Mouse (Mus musculus) left cerebral cortex, adult 11 months (tissue): ENCODE measurements around the gene Gramd1a.

Source experiments
- DNase-seq: peaks from one replicate; pipeline ENCODE4 v3.0.0; 2022; ENCODE audit warnings: low spot score

Gene Gramd1a

DNA sequence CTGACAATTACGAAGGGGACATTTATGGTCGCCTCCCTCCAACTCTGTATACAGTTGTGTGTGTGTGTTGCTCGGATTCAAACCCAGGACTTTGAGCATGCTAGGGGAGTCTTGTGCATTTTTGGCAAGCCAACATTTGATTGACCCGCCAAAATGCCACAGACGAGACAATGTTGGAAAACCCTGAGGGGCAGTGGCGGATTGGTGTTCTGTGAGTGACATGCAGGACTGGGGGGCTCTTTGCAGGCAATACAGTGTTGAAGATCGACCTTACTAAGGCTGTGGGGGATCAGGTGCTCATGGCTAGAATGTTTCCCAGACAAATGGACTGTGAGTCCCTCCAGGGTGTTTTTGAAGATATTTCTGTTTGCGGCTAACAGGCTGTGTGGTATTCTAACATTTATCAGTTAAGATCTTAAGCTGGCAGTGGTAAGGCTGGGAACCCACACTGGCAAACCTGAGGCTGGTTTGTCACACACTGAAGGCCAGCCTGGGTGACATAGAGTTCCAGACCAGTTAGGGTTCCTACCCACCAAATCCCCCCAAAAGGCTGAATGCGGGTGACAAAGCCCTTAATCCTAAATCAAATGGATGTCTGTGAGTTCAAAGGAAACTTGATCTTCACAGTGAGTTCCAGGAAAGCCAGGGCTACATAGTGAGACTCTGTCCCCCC is 58.7 kb downstream of the Gramd1a start:
- no peak for DNase-seq

GRCm38 (mm10) chr7:31094774-31095501 is 60.8 kb downstream of the Gramd1a start:
- no peak for DNase-seq

- DNase-seq, result no peak
Observed at GRCm38 (mm10) chr7:31089721-31090120, 66.0 kb downstream of the Gramd1a start.

DNA sequence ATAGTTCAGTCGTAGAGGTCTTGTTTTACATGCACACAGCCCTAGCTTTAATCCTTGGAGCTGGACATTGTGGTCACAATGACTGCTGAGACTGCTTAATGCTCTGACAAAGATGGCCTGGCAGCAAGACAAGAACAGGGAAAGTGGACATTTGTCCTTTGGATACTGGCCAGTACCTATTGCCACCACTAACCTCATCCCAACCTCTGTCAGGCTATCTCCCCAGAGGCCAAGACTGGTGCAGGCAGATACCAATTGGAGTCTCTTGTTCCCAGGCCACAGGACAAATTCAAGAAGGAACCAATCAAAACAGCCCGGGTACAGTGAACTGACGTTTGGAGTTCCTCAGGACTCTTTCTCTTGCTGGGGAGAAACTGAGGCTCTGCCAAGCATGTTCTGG is 67.5 kb downstream of the Gramd1a start:
- no peak for DNase-seq

DNA sequence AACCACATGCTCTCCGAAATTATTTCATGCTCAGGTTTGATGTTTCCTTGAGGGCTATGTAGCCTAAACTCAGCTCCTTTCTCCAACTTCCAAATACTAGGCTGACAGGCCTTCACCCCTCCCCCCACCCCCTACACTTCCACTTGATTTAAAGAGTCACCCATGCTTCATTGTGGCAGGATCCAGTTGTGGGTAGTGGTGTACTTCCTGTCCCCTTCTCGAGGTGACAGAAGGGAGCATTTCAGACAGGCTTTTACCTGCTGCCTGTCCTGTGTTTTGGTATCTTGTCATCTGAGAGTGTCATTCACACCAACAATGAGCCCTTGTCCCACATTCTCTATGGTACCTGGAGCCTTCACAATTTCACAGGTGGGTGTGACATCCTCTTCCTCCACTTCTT is 68.4 kb downstream of the Gramd1a start:
- DNase-seq, result no peak

- no peak for DNase-seq
Observed at GRCm38 (mm10) chr7:31086175-31086755, 69.4 kb downstream of the Gramd1a start.

GRCm38 (mm10) chr7:31085171-31085570 is 70.5 kb downstream of the Gramd1a start:
- DNase-seq, result no peak

GRCm38 (mm10) chr7:31084140-31084539 is 71.6 kb downstream of the Gramd1a start:
- no peak for DNase-seq

- DNase-seq, result no peak
Observed at GRCm38 (mm10) chr7:31082831-31083588, 72.7 kb downstream of the Gramd1a start.

DNA sequence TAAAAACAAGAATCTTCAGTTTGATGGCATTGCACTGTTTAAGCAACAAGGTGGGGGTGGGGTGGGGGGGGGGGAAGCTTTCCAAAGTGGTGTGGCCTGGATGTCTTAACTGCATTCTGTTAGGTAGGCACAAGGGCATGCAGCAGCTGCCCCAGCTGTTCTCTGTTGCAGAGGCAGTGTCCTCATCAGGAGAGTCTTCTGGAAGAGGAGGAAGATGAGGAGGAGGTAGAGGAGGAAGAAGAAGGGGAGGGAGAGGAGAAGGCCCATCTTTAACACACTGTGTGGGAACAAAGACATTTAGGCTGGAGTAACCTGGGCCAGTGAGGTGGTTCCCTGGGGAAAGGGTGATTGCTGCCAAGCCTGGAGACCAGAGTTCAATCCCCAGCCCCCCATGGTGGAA is 73.6 kb downstream of the Gramd1a start:
- no peak for DNase-seq

GRCm38 (mm10) chr7:31081106-31081505 is 74.6 kb downstream of the Gramd1a start:
- DNase-seq, result no peak

DNA sequence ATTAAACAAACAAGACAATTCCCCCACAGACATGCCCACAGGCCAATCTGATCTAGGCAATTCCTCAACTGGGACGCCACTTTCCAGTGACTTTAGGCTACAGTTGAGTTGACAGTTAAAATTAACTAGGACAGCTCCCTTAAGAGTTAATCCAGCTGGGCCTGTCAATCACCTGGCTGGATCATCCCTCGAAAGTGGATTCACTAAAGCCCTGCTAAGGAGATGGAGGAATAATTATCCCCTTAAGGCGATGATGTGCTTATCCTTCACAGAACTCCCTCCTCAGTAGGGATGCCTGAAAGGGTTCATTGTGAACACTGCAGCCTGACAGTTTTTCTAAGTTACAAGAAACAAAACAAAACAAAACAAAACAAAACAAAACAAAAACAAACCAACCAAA is 75.1 kb downstream of the Gramd1a start:
- DNase-seq, result no peak
